Mouse (Mus musculus): ENCODE results near the gene Poldip3. TPM values are rescaled to one million over a fixed set of nuclear protein-coding genes. Genes with fewer than 3 reads are reported as not detected.

Poldip3 gene
- polyA plus RNA-seq, 1 experiment: 97.9 TPM

GRCm38 (mm10) chr15:83114106-83114505, 35.1 kb downstream of the Poldip3 start:
- no peaks in the 10 kb centered on the region for H3K9me3 ChIP-seq (replicated peaks; ENCODE audit: control insufficient read depth, insufficient read depth, low read length, poor library complexity, severe bottlenecking)
- H3K27me3 ChIP-seq (ENCODE audit: control insufficient read depth, insufficient read depth, low read length, poor library complexity, severe bottlenecking): no peaks in the 10 kb centered on the region
- H3K36me3 ChIP-seq (ENCODE audit: control insufficient read depth, insufficient read depth, low read length, poor library complexity, severe bottlenecking): peaks cover 19% of the 10 kb centered on the region
- H3K27ac ChIP-seq (ENCODE audit: insufficient read depth, low read length): no peak overlapping the region
- H3K4me1 ChIP-seq (ENCODE audit: control insufficient read depth, insufficient read depth, low read length): no peaks in the 10 kb centered on the region
- no peak overlapping the region for H3K9ac ChIP-seq (ENCODE audit: low read depth, poor library complexity, severe bottlenecking)
- no peak for TF ChIP-seq EP300 (IDR thresholded peaks at IDR 0.05; ENCODE audit: insufficient read depth, low read depth, low read length)
- TF ChIP-seq CTCF (IDR thresholded peaks at IDR 0.05; ENCODE audit: low read depth, low read length): no peak
- no peak for TF ChIP-seq POLR2A (IDR thresholded peaks at IDR 0.05; ENCODE audit: insufficient read depth, low read length)
- no peak overlapping the region for H3K4me3 ChIP-seq (ENCODE audit: low read depth, low read length)

DNA sequence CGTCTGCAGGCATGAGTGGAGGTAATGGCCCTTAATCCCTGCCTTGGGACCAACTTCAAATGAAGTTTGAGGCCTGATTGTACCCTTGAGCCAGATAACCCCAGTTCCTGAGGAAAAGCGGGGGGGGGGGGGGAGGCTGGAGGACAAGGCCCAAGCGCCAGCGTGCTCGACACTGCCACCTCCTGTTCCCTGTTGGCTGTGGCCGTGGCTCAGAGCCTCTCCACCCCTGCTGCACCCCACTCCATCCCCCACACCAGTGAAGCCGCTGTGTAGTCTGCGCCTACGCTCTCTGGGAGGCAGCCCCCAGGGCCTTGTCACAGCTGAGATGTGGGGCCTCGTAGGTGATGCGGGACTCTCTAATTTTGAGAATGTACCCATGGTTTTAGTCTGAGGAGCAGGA, 36.3 kb downstream of the Poldip3 start:
- H3K36me3 ChIP-seq (ENCODE audit: control insufficient read depth, insufficient read depth, low read length, poor library complexity, severe bottlenecking): peaks cover 10% of the 10 kb centered on the region
- no peak overlapping the region for H3K9ac ChIP-seq (ENCODE audit: low read depth, poor library complexity, severe bottlenecking)
- TF ChIP-seq CTCF (IDR thresholded peaks at IDR 0.05; ENCODE audit: low read depth, low read length) (peak; percentile 73), EP300 (IDR thresholded peaks at IDR 0.05; ENCODE audit: insufficient read depth, low read depth, low read length) (no peak), POLR2A (IDR thresholded peaks at IDR 0.05; ENCODE audit: insufficient read depth, low read length) (no peak)
- H3K27me3 ChIP-seq (ENCODE audit: control insufficient read depth, insufficient read depth, low read length, poor library complexity, severe bottlenecking): no peaks in the 10 kb centered on the region
- H3K4me1 ChIP-seq (ENCODE audit: control insufficient read depth, insufficient read depth, low read length): no peaks in the 10 kb centered on the region
- no peak overlapping the region for H3K4me3 ChIP-seq (ENCODE audit: low read depth, low read length)
- H3K9me3 ChIP-seq (replicated peaks; ENCODE audit: control insufficient read depth, insufficient read depth, low read length, poor library complexity, severe bottlenecking): no peaks in the 10 kb centered on the region
- H3K27ac ChIP-seq (ENCODE audit: insufficient read depth, low read length): no peak overlapping the region

- H3K27me3 ChIP-seq (ENCODE audit: control insufficient read depth, insufficient read depth, low read length, poor library complexity, severe bottlenecking): no peaks in the 10 kb centered on the region
- no peak for TF ChIP-seq CTCF (IDR thresholded peaks at IDR 0.05; ENCODE audit: low read depth, low read length)
- no peak for TF ChIP-seq EP300 (IDR thresholded peaks at IDR 0.05; ENCODE audit: insufficient read depth, low read depth, low read length)
- no peak for TF ChIP-seq POLR2A (IDR thresholded peaks at IDR 0.05; ENCODE audit: insufficient read depth, low read length)
- no peak overlapping the region for H3K27ac ChIP-seq (ENCODE audit: insufficient read depth, low read length)
- no peaks in the 10 kb centered on the region for H3K9me3 ChIP-seq (replicated peaks; ENCODE audit: control insufficient read depth, insufficient read depth, low read length, poor library complexity, severe bottlenecking)
- H3K4me3 ChIP-seq (ENCODE audit: low read depth, low read length): no peak overlapping the region
- H3K9ac ChIP-seq (ENCODE audit: low read depth, poor library complexity, severe bottlenecking): no peak overlapping the region
- peaks cover 3% of the 10 kb centered on the region for H3K36me3 ChIP-seq (ENCODE audit: control insufficient read depth, insufficient read depth, low read length, poor library complexity, severe bottlenecking)
- H3K4me1 ChIP-seq (ENCODE audit: control insufficient read depth, insufficient read depth, low read length): no peaks in the 10 kb centered on the region
Observed at GRCm38 (mm10) chr15:83111874-83112273, 37.3 kb downstream of the Poldip3 start.

DNA sequence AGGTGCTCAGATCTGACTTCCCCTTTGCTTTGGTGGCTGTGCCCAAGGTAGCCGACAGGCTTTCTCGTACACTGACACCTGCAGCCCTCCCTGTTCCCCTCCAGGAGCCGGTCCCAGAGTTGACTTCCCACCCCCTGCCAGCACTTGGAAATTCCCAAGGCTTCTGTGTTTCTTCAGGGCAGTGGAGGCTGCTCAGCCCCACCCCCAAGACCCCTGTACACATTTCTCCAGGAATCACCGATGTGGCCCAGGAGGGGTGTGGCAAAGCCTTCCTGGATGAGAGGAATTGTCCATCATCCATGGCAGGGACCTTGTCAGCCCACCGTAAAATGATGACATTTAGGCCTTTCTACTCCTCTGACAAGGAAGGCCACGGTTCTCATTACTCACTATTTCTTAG, 37.9 kb downstream of the Poldip3 start:
- H3K27ac ChIP-seq (ENCODE audit: insufficient read depth, low read length): no peak overlapping the region
- no peaks in the 10 kb centered on the region for H3K9me3 ChIP-seq (replicated peaks; ENCODE audit: control insufficient read depth, insufficient read depth, low read length, poor library complexity, severe bottlenecking)
- H3K4me1 ChIP-seq (ENCODE audit: control insufficient read depth, insufficient read depth, low read length): no peaks in the 10 kb centered on the region
- no peaks in the 10 kb centered on the region for H3K27me3 ChIP-seq (ENCODE audit: control insufficient read depth, insufficient read depth, low read length, poor library complexity, severe bottlenecking)
- no peak overlapping the region for H3K4me3 ChIP-seq (ENCODE audit: low read depth, low read length)
- no peaks in the 10 kb centered on the region for H3K36me3 ChIP-seq (ENCODE audit: control insufficient read depth, insufficient read depth, low read length, poor library complexity, severe bottlenecking)
- no peak overlapping the region for H3K9ac ChIP-seq (ENCODE audit: low read depth, poor library complexity, severe bottlenecking)
- TF ChIP-seq EP300 (IDR thresholded peaks at IDR 0.05; ENCODE audit: insufficient read depth, low read depth, low read length): no peak
- TF ChIP-seq CTCF (IDR thresholded peaks at IDR 0.05; ENCODE audit: low read depth, low read length): no peak
- TF ChIP-seq POLR2A (IDR thresholded peaks at IDR 0.05; ENCODE audit: insufficient read depth, low read length): no peak

- Histone ChIP-seq H3K27ac (ENCODE audit: insufficient read depth, low read length) (no peak overlapping the region), H3K4me3 (ENCODE audit: low read depth, low read length) (no peak overlapping the region), H3K27me3 (ENCODE audit: control insufficient read depth, insufficient read depth, low read length, poor library complexity, severe bottlenecking) (no peaks in the 10 kb centered on the region), H3K9ac (ENCODE audit: low read depth, poor library complexity, severe bottlenecking) (no peak overlapping the region), H3K36me3 (ENCODE audit: control insufficient read depth, insufficient read depth, low read length, poor library complexity, severe bottlenecking) (no peaks in the 10 kb centered on the region), H3K4me1 (ENCODE audit: control insufficient read depth, insufficient read depth, low read length) (no peaks in the 10 kb centered on the region), H3K9me3 (replicated peaks; ENCODE audit: control insufficient read depth, insufficient read depth, low read length, poor library complexity, severe bottlenecking) (no peaks in the 10 kb centered on the region)
- TF ChIP-seq POLR2A (IDR thresholded peaks at IDR 0.05; ENCODE audit: insufficient read depth, low read length): no peak
Observed at GRCm38 (mm10) chr15:83107814-83108213, 41.4 kb downstream of the Poldip3 start.

- H3K4me3 ChIP-seq (ENCODE audit: low read depth, low read length): no peak overlapping the region
- H3K4me1 ChIP-seq (ENCODE audit: control insufficient read depth, insufficient read depth, low read length): no peaks in the 10 kb centered on the region
- H3K27ac ChIP-seq (ENCODE audit: insufficient read depth, low read length): no peak overlapping the region
- H3K27me3 ChIP-seq (ENCODE audit: control insufficient read depth, insufficient read depth, low read length, poor library complexity, severe bottlenecking): no peaks in the 10 kb centered on the region
- H3K9ac ChIP-seq (ENCODE audit: low read depth, poor library complexity, severe bottlenecking): no peak overlapping the region
- no peaks in the 10 kb centered on the region for H3K36me3 ChIP-seq (ENCODE audit: control insufficient read depth, insufficient read depth, low read length, poor library complexity, severe bottlenecking)
- H3K9me3 ChIP-seq (replicated peaks; ENCODE audit: control insufficient read depth, insufficient read depth, low read length, poor library complexity, severe bottlenecking): no peaks in the 10 kb centered on the region
- TF ChIP-seq POLR2A (IDR thresholded peaks at IDR 0.05; ENCODE audit: insufficient read depth, low read length) (no peak), CTCF (IDR thresholded peaks at IDR 0.05; ENCODE audit: low read depth, low read length) (no peak), EP300 (IDR thresholded peaks at IDR 0.05; ENCODE audit: insufficient read depth, low read depth, low read length) (no peak)
Observed at GRCm38 (mm10) chr15:83106426-83106825, 42.8 kb downstream of the Poldip3 start.

Measured in ES-Bruce4 (cell line).